7 mouse cellular contexts compared by ENCODE assay signal in genomic region chr11:60878675-60879294, GRCm38 (mm10). TPM values are rescaled to one million over a fixed set of nuclear protein-coding genes. Genes with fewer than 3 reads are reported as not detected.
A peak's percentile ranks its signal among the peaks of the same experiment; 100 is the strongest.
DNase-seq lines count a peak whose midpoint lies in the region; ATAC-seq lines count a peak whose summit lies in the region.

Gene Tmem11 (minus strand): TSS chr11:60879272.

- peak; percentile 97 for DNase-seq in adrenal gland, adult 8-10 months
- DNase-seq in embryo, embryonic 9.5 days (ENCODE audit: extremely low spot score) = peak; percentile 92
- peak; percentile 87 to 94 for DNase-seq in gastrocnemius, postnatal 4 days (ENCODE audit: low spot score in 2 of 2)
- peak; percentile 96 to 98 for DNase-seq in left cerebral cortex, postnatal 36 days (ENCODE audit: low spot score in 2 of 2)
- DNase-seq in midbrain, embryonic 11.5 days (ENCODE audit: low spot score, missing footprints) = peak; percentile 99
- peak; percentile 96 for DNase-seq in skeletal muscle tissue, adult 2 months (ENCODE audit: low read depth, low spot score)

- H3K27me3 ChIP-seq in intestine, embryonic 16.5 days (replicated peaks; ENCODE audit: control insufficient read depth, insufficient read depth, low read length) = no peaks in the 10 kb centered on the region
- H3K27me3 ChIP-seq in midbrain, embryonic 11.5 days (ENCODE audit: control insufficient read depth, insufficient read depth, low read length) = no peaks in the 10 kb centered on the region

- H3K9ac ChIP-seq in intestine, embryonic 16.5 days (ENCODE audit: low read depth, low read length) = peak within 1 kb of the TSS; percentile 94
- peak within 1 kb of the TSS; percentile 90 for H3K9ac ChIP-seq in midbrain, embryonic 11.5 days (ENCODE audit: low read length)

- H3K4me2 ChIP-seq in intestine, embryonic 16.5 days (ENCODE audit: low read depth, low read length) = peak within 1 kb of the TSS; percentile 79
- peak within 1 kb of the TSS; percentile 74 for H3K4me2 ChIP-seq in midbrain, embryonic 11.5 days

- no peaks in the 10 kb centered on the region for H3K9me3 ChIP-seq in intestine, embryonic 16.5 days (ENCODE audit: control insufficient read depth, low read length)
- H3K9me3 ChIP-seq in midbrain, embryonic 11.5 days (ENCODE audit: control insufficient read depth, low read length) = no peaks in the 10 kb centered on the region

- intact Hi-C loops in left cerebral cortex, postnatal 36 days (cut with DNase I) = loop anchor here (1.0 to 2.0 kb wide), 2 partner anchors 34 to 48 kb away; partner anchors contain the start of gene Dhrs7b

- under 1% methylated on average over 61 of the region's 62 CpGs for WGBS in intestine, embryonic 16.5 days
- under 1% methylated on average over 61 of the region's 62 CpGs for WGBS in midbrain, embryonic 11.5 days

- H3K36me3 ChIP-seq in intestine, embryonic 16.5 days (ENCODE audit: control insufficient read depth, insufficient read depth, low read length) = no peaks in the 10 kb centered on the region
- H3K36me3 ChIP-seq in midbrain, embryonic 11.5 days (ENCODE audit: control insufficient read depth, insufficient read depth, low read length) = no peaks in the 10 kb centered on the region

- peaks cover 38% of the 10 kb centered on the region for H3K4me1 ChIP-seq in intestine, embryonic 16.5 days (ENCODE audit: control insufficient read depth, insufficient read depth, low read length)
- peaks cover 16% of the 10 kb centered on the region for H3K4me1 ChIP-seq in midbrain, embryonic 11.5 days (ENCODE audit: control insufficient read depth, insufficient read depth, low read length)

- peak within 1 kb of the TSS; percentile 93 for H3K4me3 ChIP-seq in intestine, embryonic 16.5 days (ENCODE audit: low read length)
- H3K4me3 ChIP-seq in midbrain, embryonic 11.5 days (ENCODE audit: low read depth, low read length) = peak within 1 kb of the TSS; percentile 87

- ATAC-seq in intestine, embryonic 16.5 days = peak; percentile 99
- ATAC-seq in midbrain, embryonic 11.5 days (ENCODE audit: low FRiP score) = peak; percentile 99

- H3K27ac ChIP-seq in intestine, embryonic 16.5 days (ENCODE audit: low read length) = peak within 1 kb of the TSS; percentile 99
- peak within 1 kb of the TSS; percentile 79 for H3K27ac ChIP-seq in midbrain, embryonic 11.5 days (ENCODE audit: low read depth, low read length)

RNA-seq across cellular contexts. Expression of gene Tmem11, which starts in this region (rescaled TPM):
- total RNA-seq in adrenal gland, adult 8-10 months (2022) = 10 to 100 TPM; 33.6 to 47.6 (median 38.0) TPM
- total RNA-seq in gastrocnemius, postnatal 4 days (2021) = 10 to 100 TPM; 46.3 to 50.8 TPM
- polyA plus RNA-seq in intestine, embryonic 16.5 days (2015; fragmentation: Nextera tagmentation; extraction: Ambion mirVana) = 67.4 and 74.7 TPM in 2 replicates
- 10 to 100 TPM; 28.3 to 28.4 TPM for total RNA-seq in left cerebral cortex, postnatal 36 days (2021)
- 60.2 and 67.2 TPM in 2 replicates for polyA plus RNA-seq in midbrain, embryonic 11.5 days (2014; fragmentation: Nextera tagmentation; extraction: Ambion mirVana)

Comparison
In these comparisons a context has a peak if more than half of its experiments do, and no peak if none do; other contexts are left out.
1. Peak in every context shown above with its lines: DNase-seq, ATAC-seq, H3K4me3 ChIP-seq and H3K27ac ChIP-seq.